Mouse (Mus musculus) embryo, embryonic 11.5 days (tissue): Measurements from ENCODE around the gene Akt3.
A peak's percentile ranks its signal among the peaks of the same experiment; 100 is the strongest.

Experiments used
- DNase-seq: peaks from one replicate; pipeline ENCODE4 v3.0.0-alpha.2; 2012; ENCODE audit warnings: low read depth, low spot score

Akt3 gene

DNA sequence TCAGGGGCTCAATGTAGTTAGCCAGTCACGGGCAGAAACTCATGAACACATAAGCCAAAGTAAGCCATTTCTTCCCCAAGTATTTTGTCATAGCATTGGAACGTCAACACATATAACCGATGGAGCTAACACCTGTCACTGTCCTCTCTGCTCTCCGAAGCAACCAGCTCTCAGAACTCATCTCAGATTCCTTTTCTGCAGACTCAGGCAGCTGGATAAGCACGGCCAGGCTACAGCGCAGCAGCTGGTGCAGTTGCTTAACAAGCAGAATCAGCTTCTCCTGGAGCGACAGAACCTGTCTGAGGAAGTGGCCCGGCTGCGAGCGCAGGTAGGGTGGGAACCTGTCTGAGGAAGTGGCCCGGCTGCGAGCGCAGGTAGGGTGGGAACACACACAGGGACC, 246.3 kb downstream of the Akt3 start:
- DNase-seq, result no peak

DNA sequence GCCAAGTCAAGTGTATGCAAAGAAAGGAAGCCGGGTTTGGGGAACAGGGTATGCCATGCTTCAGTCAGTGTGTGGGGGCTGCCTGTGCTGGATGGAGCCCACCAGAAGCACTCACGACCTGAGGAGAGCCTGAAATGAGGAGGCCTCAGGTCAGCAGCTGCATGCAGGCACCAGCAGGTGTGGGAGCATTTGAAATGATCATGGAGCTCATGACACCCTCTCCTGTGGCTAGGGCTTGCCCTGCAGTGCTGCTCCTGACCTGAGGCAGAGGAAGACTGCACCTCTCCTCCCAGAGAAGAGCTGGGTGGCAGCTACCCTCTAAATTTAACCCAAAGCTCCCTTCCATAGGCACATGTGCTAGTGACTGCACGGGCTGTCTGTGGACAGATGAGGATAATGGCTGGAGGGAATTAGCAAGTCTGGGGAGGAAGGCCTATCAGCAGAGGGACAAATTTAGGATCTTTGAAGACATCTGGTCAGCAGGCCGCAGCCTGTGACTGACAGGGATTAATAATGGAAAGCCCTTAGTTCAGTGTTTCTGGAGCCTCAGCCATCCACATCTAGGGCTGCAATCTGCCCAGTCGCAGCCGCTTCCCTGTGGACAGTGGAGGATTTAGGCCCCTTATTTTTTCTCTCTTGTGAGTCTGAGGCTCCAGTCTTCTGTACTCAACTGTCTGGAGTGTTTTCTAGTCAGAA, 247.2 kb downstream of the Akt3 start:
- no peak for DNase-seq

- DNase-seq, result no peak
Measured at GRCm38 (mm10) chr1:177010041-177010440, 248.0 kb downstream of the Akt3 start.

- no peak for DNase-seq
Measured at GRCm38 (mm10) chr1:177008777-177009176, 249.2 kb downstream of the Akt3 start.

GRCm38 (mm10) chr1:177007405-177007804, 250.6 kb downstream of the Akt3 start:
- no peak for DNase-seq

GRCm38 (mm10) chr1:177004041-177004741, 253.8 kb downstream of the Akt3 start:
- no peak for DNase-seq

GRCm38 (mm10) chr1:177002951-177003350, 255.1 kb downstream of the Akt3 start:
- DNase-seq, result no peak

DNA sequence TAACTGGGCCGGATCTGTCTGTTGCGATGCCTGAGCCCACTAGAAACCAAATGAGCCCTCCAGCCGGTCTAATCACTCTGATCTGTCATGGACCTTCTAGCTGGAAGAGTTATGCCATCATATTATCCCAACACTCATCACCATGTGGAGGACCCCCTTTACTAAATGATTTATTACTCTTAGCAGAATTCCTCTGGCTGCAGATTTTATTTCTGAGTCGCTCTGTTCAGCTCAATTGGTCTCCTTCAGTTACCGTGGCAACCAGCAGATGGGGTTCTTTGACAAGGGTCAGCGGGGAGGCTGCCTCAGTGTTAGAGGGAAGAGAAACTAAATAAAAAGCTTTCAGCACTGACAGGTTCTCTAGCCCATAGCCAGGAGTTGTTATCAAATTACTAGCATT, 259.0 kb downstream of the Akt3 start:
- DNase-seq, result peak; percentile 61

DNA sequence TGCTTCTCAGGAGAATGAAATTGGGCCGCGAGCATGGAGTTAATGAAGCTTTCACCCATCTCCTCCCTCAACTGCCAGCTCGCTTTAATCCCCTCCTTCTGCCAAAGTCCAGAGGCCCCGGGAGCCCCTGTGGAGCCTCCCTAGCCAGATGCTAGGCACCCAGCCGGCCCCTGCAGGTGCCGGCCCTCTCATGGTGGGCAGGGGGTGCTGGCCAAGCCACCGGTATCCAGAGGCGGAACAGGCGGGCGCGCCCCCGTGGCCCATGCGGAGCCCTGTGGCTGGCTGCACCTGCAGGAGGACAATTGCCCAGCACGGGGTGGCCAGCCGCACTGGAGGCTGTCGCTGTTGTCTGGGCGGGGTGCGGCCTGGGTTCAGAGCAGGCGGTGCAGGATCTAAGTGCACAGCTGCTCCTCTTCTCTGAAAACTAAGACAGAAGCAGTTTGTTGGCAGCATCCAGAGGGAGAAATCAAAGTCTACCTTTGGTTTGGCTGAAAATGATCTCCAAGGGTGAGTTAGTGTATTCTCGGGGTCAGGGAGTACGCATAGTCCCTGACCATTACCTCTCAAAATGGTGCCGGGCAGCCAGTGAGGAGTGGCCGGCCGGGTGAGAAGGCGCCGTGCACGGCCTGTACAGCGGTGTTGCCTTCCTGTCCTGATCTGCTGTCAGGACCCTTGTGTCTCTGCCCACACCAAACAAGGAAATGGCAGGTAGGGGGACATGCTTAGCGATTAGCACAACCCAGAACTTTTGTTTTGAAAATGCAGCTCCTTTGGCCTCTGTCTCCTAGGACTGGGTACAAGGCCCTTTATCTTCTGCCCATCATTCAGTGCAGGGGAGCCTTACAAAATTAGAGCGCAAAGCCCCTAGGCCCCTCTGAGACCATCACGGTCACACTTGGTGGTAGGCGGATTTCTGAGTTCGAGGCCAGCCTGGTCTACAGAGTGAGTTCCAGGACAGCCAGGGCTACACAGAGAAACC, 260.0 kb downstream of the Akt3 start:
- no peak for DNase-seq

- DNase-seq, result no peak
Measured at GRCm38 (mm10) chr1:176997254-176997653, 260.7 kb downstream of the Akt3 start.

DNA sequence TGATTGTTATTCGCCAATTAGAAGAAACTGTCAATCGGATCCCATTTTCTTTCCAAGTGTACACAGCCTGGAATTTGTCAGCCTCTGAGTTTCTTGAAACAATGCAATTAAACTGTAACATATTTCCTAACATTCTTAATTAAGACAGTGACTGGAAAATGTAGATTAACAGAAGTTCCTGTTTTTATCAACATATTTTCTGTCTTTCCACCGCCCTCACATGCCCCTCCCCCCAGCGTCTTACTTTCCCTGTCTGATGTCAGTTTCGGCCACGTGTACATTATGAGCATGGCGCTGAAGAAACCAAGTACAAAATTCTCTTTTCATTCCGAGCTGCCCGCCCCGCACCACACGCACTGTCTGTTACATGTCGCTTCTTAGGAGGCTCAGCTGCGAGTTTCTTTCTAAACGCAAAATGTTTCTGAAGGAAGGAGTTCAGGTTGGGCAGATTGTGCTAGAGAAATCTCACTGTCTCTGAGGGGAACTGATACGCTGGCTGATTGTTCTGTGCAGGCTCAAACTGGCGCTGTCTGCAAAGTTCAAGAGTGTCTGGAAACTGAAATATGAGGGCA, 261.3 kb downstream of the Akt3 start:
- DNase-seq, result no peak

DNA sequence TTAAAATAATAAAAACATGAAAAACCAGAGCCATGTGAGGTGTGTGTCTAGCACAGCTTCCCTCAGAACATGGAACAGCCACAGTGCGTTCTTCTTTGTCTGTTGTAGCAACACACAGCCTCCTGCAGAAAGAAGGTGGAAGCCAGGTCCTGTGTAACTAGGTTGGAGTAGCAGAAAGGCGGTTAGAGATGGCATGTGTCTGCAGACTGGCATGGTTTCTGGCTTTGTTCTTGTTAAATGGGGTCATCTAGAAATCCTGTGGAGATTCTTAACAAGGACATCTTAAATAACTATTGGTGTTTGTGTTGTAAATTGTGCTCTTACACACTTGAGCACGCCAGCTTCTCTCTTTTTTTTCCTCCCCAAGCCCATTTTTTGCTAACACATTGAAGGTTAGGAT, 261.8 kb downstream of the Akt3 start:
- DNase-seq, result no peak

DNA sequence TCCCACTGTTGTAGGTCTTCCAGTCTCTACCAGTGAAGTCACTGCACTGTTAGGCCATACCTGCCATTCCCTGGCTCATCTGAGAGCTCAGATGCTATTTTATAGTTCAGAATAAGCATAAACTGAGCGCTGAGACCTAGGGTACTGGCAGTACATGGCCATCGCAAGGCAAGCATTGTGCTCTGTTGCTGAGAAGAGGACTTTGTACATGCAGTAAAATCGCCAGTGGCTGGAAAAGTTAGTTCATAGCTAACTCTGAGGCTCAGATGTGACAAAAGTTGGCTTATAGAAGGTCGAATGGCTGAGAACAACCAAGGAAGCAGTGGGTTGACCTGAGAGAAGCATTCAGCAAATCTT, 262.6 kb downstream of the Akt3 start:
- no peak for DNase-seq

GRCm38 (mm10) chr1:176994707-176995418, 263.1 kb downstream of the Akt3 start:
- DNase-seq, result no peak

- DNase-seq, result no peak
Measured at GRCm38 (mm10) chr1:176994087-176994486, 263.9 kb downstream of the Akt3 start.

DNA sequence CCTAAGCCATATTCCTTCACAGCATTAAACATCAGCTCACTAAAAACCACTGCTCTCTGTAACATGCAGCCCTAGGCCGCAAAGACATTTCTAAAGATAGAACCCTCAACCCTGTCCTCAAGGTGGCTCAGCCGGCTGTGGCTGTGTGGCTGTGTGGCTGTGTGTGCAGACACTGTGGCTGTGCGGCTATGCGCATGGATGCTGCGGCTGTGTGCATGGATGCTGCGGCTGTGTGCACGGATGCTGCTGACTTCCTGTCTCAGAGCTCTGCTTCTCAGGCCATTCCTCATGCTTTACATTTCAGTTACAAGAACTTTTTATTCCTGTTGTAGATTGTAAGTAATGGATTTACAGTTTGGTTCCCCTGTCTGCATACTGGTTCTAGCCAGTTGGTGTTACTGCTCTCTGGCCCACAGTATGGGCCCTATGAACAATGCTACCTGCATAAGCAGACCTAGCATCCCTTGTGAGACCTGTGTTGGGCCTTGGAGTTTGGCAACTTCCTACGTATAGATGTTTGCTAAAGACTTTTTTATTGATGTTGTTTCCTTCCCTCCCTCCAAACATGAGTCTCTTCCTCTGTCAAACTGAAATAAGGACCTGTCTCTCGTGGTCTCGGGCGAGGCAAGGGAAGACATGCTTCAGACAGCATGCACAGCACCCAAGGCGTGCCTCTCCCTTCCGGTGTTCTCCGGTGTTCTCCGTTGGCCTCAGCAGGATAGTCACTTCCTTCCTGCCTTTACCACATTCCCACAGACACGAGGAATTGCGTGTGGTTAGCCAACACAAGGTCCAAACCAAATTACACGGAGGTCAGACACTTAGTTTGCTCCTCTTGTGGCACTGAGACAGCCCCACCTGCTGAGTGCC, 264.6 kb downstream of the Akt3 start:
- no peak for DNase-seq

GRCm38 (mm10) chr1:176992517-176992916, 265.5 kb downstream of the Akt3 start:
- DNase-seq, result no peak

GRCm38 (mm10) chr1:176991473-176991872, 266.5 kb downstream of the Akt3 start:
- DNase-seq, result no peak

DNA sequence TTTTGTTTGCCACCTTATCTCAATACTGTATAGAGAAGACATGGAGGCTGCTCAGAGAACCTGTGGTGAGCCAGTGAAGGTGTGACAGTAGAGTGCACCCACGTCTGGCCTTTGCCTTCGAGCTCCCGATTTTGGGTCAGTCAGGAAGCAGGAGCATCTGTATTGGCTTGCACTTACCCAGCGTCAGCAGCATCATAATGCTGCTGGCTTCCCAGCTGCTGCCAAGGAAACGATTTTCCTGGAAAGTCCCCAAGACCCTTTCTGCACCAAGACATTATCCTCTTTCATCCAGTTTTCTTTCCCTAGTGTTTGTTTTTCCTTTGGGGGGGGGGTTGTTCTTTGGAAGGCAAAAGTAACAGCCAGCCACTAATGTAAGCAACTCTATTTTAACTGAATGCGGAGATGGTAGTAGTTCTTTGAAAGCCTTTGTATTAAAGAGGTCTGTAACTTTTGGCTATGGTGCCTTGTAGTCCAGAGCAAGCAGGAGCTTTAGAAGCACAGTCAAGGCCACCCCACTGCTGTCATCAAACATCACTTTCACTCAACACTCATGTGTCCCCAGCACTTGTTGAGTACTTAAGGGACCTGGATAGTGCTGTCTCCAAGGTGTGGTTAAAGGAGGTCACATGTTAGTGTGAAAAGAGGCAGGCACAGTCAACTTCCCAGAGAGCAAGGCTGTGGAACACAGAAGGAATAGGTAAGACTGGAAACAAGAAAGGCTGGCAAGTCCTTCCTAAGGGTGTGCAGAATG, 270.8 kb downstream of the Akt3 start:
- no peak for DNase-seq

- no peak for DNase-seq
Measured at GRCm38 (mm10) chr1:176986275-176986674, 271.7 kb downstream of the Akt3 start.
